Mouse (Mus musculus) CH12.LX (cell line): ENCODE measurements around the gene Gm17349.

Source experiments
- CTCF ChIP-seq, 2 experiments: IDR thresholded peaks in 1 of 2; conservative IDR thresholded peaks in 1 of 2; 2 replicates each; pipeline ENCODE4 v1.5.1; 2011 to 2012; ENCODE audit warnings: low read depth in 2 of 2, low read length in 2 of 2, improper control_type of control experiment in 1 of 2, inconsistent platforms in 1 of 2, mild to moderate bottlenecking in 1 of 2, moderate library complexity in 1 of 2
- ZNF384 ChIP-seq: IDR thresholded peaks from 2 replicates; pipeline ENCODE4 v1.6.1; 2012; ENCODE audit warnings: low read depth, low read length, improper control_type of control experiment, inconsistent platforms

DNA sequence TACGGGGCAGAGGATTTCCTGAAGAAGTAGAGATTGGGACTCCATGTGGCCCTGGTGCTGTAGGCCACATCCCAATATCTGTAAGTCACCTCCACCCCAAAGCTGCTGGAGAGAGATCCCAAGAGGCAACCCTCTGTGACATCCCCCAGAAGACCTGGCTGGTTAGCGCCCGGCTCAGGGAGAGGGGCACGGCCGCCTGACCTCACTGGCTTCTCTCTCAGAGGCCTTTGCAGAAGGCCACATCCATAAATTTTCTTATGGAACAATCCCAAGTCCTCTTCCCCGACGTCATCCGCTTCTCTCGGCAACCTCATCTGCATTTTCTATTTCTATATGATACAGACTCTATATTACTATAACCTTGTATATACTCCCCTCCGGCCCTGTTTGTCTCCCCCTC, 5.6 kb downstream of the Gm17349 start:
- TF ChIP-seq CTCF (conservative IDR thresholded peaks at IDR 0.05 in 1 of 2, IDR thresholded peaks at IDR 0.05 in 1 of 2; ENCODE audit: low read depth in 2 of 2, low read length in 2 of 2), result no peak
- TF ChIP-seq ZNF384, result no peak
